Mouse (Mus musculus) left cerebral cortex, adult 2 months (tissue): ENCODE data around the gene Cwc22. TPM values are rescaled to one million over a fixed set of nuclear protein-coding genes. Genes with fewer than 3 reads are reported as not detected.

Source experiments
- DNase-seq, 2 experiments: peaks; one replicate each; pipeline ENCODE4 v3.0.0; 2021 to 2022; ENCODE audit warnings: low spot score in 2 of 2, mixed read lengths in 1 of 2; ENCODE audit errors: extremely low spot score in 1 of 2
- H3K27ac ChIP-seq: fragments of 200-600 bp; 2 replicates; pipeline ENCODE4 v1.8.1; 2022
- H3K4me3 ChIP-seq: fragments of 200-600 bp; 2 replicates; pipeline ENCODE4 v1.8.1; 2022
- CTCF ChIP-seq: fragments of 200-600 bp; IDR thresholded peaks from 2 replicates; pipeline ENCODE4 v1.8.1; 2022; ENCODE audit warnings: antibody characterized with exemption, mild to moderate bottlenecking, moderate library complexity
- intact Hi-C: fragments of 180-260 bp; cut with DNase I; formaldehyde crosslinking; loops from one replicate; pipeline ENCODE4 v1.15.1; 2025
- total RNA-seq, 2 experiments: library from RNA; stranded (reverse); gene quantifications; 2 replicates each; pipeline ENCODE4 v1.2.3; 2021

The Cwc22 gene
- total RNA-seq, 2 experiments from 2014 or later: 27.4 to 29.1 TPM

- H3K27ac ChIP-seq: no peak overlapping the region
- DNase-seq: no peak
- intact Hi-C loops: no loop called here
- TF ChIP-seq CTCF: no peak
- H3K4me3 ChIP-seq: no peak overlapping the region
Measured at GRCm38 (mm10) chr2:77838688-77839087, 107.5 kb downstream of the Cwc22 start.

DNA sequence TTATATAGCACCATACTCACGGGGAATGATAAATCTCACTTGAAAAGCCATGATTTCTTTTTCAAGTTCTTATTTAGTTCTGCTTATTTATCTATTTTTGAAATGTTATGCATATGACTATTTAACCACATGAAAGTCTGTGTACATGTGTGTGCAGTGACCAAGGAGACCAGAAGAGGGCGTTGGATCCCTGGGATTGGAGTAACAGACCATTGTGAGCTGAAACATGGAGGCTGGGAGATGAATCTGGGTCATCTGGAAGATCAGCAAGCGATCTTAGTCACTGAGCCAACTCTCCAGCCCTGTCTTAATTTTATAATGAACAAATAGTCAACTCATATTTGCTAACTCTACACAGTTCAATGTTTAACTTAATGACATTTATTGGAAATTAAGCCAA, 110.4 kb downstream of the Cwc22 start:
- Histone ChIP-seq H3K4me3 (no peak overlapping the region), H3K27ac (no peak overlapping the region)
- DNase-seq: no peak
- TF ChIP-seq CTCF: peak; percentile 26
- intact Hi-C loops: no loop called here

Other genes with a start within 250 kb of the Cwc22 start
- 10 to 100 TPM; 47.8 to 54.1 TPM for gene Zfp385b, start 126.7 kb downstream of the Cwc22 start, total RNA-seq